Mouse (Mus musculus): Measurements from ENCODE around the gene Eif2b4. TPM values are rescaled to one million over a fixed set of nuclear protein-coding genes. Genes with fewer than 3 reads are reported as not detected.

The Eif2b4 gene
- polyA plus RNA-seq (2015; fragmentation: Nextera tagmentation; extraction: Ambion mirVana) = 61.4 and 73.3 TPM in 2 replicates

DNA sequence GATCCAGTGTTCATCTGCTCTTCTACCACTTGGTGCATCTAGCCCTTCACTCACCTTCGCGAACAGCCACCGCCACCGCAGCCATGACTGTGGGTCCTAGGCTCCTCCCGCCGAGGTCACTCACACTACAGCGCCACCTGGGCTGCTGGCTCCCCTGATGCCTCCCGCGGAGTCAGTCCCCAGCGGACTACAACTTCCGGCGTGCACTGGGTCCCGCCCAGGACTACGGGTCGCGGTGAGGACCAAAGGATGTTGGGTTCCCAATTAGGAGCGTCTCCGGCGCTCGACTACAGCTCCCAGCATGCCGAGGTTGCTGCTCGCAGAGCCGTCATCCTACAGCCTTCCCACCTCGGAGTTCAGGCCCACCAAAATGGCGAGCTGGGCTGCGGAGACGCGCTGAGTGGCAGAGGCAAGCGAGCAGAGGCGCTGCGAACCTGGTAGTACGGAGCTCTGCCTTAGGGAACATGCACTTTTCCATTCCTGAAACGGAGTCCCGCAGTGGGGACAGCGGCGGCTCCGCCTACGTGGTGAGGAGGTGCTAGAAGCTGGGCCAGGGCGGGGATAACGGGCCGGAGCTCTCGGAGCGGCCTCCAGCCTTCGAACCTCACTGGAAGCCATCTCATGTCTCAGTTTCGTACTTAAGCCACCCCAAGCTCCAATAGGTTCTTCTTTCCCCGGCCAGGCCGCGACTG, at the start of gene Eif2b4, which contains the start of gene Snx17:
Eif2b4 (minus strand) TSS at position 492 of the 692 bp plus-strand sequence.
Snx17 (plus strand) TSS at position 289 of the 692 bp plus-strand sequence.
- H3K4me1 ChIP-seq (ENCODE audit: control insufficient read depth, insufficient read depth, low read length) = peaks cover 16% of the 10 kb centered on the region
- under 1% methylated on average over 48 of the region's 48 CpGs for WGBS
- H3K4me3 ChIP-seq (ENCODE audit: low read length) = peak within 1 kb of the TSS; percentile 98
- H3K9me3 ChIP-seq (replicated peaks; ENCODE audit: control insufficient read depth, low read length) = no peaks in the 10 kb centered on the region
- peaks cover 56% of the 10 kb centered on the region for H3K36me3 ChIP-seq (ENCODE audit: control insufficient read depth, insufficient read depth)
- peak within 1 kb of the TSS; percentile 96 for H3K27ac ChIP-seq (ENCODE audit: low read length)
- no peaks in the 10 kb centered on the region for H3K27me3 ChIP-seq (ENCODE audit: control insufficient read depth, insufficient read depth, low read length)
- H3K9ac ChIP-seq (ENCODE audit: low read length) = peak within 1 kb of the TSS; percentile 92
- ATAC-seq (replicated peaks; ENCODE audit: extremely low read depth, insufficient read depth, low FRiP score) = peak; percentile 95
- H3K4me2 ChIP-seq (ENCODE audit: low read depth, low read length) = peak within 1 kb of the TSS; percentile 95

DNA sequence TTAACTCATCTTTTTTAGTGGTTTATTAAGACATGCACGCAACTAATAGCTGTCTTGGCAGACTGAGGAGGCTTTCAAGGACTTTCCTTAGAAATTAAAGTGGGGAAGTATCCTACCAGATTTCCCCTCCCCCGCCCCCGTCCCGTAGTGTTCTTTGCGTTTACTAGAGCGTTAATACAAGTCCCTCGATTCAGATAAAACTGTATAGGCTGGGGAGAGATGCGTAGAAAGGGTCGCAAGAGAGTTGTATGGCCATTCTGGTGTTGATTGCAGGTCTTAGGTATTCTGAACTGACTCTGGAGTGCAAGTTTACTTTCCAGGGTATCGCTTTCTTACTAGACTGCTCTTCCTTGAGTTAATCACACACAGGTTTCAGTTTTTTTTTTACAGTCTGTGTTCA, 49.0 kb upstream of the Eif2b4 start:
- Histone ChIP-seq H3K27me3 (ENCODE audit: control insufficient read depth, insufficient read depth, low read length) (no peaks in the 10 kb centered on the region), H3K4me2 (ENCODE audit: low read depth, low read length) (peak overlapping the region; percentile 84), H3K9ac (ENCODE audit: low read length) (peak overlapping the region; percentile 92), H3K27ac (ENCODE audit: low read length) (no peak overlapping the region; the same call in 1 of the 2 replicates), H3K4me3 (ENCODE audit: low read length) (peak overlapping the region; percentile 72), H3K36me3 (ENCODE audit: control insufficient read depth, insufficient read depth) (peaks cover 28% of the 10 kb centered on the region), H3K4me1 (ENCODE audit: control insufficient read depth, insufficient read depth, low read length) (peaks cover 12% of the 10 kb centered on the region), H3K9me3 (replicated peaks; ENCODE audit: control insufficient read depth, low read length) (no peaks in the 10 kb centered on the region)
- WGBS = 20% methylated on average over 10 of the region's 10 CpGs
- ATAC-seq (replicated peaks; ENCODE audit: extremely low read depth, insufficient read depth, low FRiP score) = no peak

DNA sequence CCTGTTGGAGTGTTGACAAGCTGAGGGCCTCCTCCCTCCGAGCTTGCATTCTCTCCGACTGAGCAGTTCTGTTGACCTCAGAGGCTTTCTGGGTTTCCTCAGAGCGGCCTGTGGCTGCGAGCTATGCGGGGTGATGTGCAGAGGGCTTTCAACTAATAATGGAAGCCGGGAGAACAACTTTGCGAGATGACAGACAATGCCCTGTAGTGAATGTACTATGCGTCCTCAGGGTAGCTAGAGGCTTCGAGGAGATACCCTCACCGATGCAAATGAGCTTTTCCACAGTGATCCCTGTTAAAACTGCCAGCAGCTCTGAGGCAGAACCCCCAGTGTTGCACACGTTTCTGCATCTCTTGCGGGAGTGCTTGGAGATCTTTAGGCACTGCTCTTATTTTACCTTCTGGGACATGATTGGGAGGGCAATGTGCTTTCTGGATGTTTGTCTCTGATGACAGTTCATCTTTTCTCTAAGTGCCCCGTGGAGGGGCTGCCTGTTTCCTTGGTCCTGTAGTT, 48.3 kb upstream of the Eif2b4 start:
- Histone ChIP-seq H3K4me2 (ENCODE audit: low read depth, low read length) (peak overlapping the region; percentile 84), H3K4me1 (ENCODE audit: control insufficient read depth, insufficient read depth, low read length) (peaks cover 12% of the 10 kb centered on the region), H3K27ac (ENCODE audit: low read length) (peak overlapping the region; percentile 96), H3K4me3 (ENCODE audit: low read length) (peak overlapping the region; percentile 72), H3K9me3 (replicated peaks; ENCODE audit: control insufficient read depth, low read length) (no peaks in the 10 kb centered on the region; the same call in 1 of the 2 replicates), H3K36me3 (ENCODE audit: control insufficient read depth, insufficient read depth) (peaks cover 25% of the 10 kb centered on the region), H3K27me3 (ENCODE audit: control insufficient read depth, insufficient read depth, low read length) (no peaks in the 10 kb centered on the region), H3K9ac (ENCODE audit: low read length) (peak overlapping the region; percentile 92)
- WGBS = under 1% methylated on average over 13 of the region's 13 CpGs
- ATAC-seq (replicated peaks; ENCODE audit: extremely low read depth, insufficient read depth, low FRiP score) = no peak

DNA sequence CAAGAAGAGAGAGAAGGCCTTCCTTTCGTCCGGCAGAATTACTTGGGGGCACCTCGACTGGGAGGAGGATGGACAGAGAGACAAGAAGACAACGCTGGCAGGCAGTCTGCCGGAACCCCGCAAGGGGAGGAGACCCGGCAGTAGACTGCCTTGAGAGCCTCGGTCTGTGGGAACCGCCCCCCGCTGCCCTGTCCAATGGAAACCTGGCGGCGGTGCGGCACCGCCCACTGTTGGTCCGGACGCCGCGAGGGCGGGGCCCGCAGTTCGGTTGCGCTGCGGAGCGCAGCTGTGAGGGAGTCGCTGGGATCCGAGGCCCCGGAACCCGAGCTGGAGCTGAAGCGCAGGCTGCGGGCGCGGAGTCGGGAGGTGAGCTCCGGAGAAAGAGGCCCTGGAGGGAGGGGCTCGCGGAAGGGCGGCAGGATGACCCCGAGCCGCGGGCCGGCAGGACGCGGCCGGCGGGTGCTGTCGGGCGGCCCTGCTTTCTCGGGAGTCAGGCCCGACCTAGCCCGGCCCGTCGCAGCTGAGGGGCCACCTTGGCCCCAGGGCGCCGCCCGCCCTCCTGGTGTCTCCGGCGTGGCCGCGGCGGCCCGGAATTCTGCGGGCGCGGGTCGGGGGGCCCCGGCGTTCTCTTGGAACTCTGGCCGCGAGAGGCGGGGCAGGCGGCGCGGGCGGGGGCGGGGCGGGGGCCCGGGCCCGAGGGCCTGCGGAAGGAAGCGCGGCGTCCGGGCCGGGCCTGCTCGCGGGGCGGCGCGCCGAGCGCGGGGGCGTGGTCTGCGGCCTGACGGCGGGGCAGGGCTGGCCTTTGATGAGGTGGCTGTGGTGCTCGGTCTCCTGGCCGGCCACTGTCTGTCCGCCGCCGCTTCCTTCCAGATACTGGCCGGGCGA, 47.6 kb upstream of the Eif2b4 start, which contains the start of the genes Nrbp1 and Gm9970:
Nrbp1 (plus strand) TSS at position 228 of the 885 bp plus-strand sequence.
Gm9970 (minus strand) TSS at position 596 of the 885 bp plus-strand sequence.
- Histone ChIP-seq H3K9ac (ENCODE audit: low read length) (peak within 1 kb of the TSS; percentile 92), H3K4me1 (ENCODE audit: control insufficient read depth, insufficient read depth, low read length) (peaks cover 12% of the 10 kb centered on the region), H3K4me2 (ENCODE audit: low read depth, low read length) (peak within 1 kb of the TSS; percentile 84), H3K36me3 (ENCODE audit: control insufficient read depth, insufficient read depth) (peaks cover 18% of the 10 kb centered on the region), H3K4me3 (ENCODE audit: low read length) (peak within 1 kb of the TSS; percentile 72), H3K27me3 (ENCODE audit: control insufficient read depth, insufficient read depth, low read length) (no peaks in the 10 kb centered on the region), H3K9me3 (replicated peaks; ENCODE audit: control insufficient read depth, low read length) (no peaks in the 10 kb centered on the region; the same call in 1 of the 2 replicates), H3K27ac (ENCODE audit: low read length) (peak within 1 kb of the TSS; percentile 96)
- WGBS = under 1% methylated on average over 88 of the region's 103 CpGs
- peak; percentile 100 for ATAC-seq (replicated peaks; ENCODE audit: extremely low read depth, insufficient read depth, low FRiP score)

DNA sequence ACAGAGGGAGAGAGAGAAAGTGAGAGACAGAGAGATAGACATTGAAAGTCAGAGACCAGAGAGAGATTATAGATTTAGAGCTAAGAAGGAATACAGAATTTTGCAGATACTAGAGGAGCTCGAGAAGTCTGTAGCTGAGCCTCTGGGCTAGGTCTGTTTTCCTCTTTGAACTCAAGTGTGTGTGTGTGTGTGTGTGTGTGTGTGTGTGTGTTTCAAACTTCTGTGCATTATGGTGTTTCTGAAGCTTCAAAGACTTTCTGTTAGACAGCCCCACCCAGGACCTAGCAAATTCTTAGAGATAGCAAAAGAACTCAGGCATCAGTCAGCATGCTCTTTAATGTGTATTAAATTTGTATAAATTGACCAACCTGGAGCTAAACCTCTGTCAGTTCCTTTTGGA, 33.4 kb upstream of the Eif2b4 start:
- Histone ChIP-seq H3K27ac (ENCODE audit: low read length) (no peak overlapping the region), H3K9ac (ENCODE audit: low read length) (no peak overlapping the region), H3K4me2 (ENCODE audit: low read depth, low read length) (no peak overlapping the region), H3K27me3 (ENCODE audit: control insufficient read depth, insufficient read depth, low read length) (no peaks in the 10 kb centered on the region), H3K4me1 (ENCODE audit: control insufficient read depth, insufficient read depth, low read length) (peaks cover 1% of the 10 kb centered on the region; the same call in 1 of the 2 replicates), H3K36me3 (ENCODE audit: control insufficient read depth, insufficient read depth) (no peaks in the 10 kb centered on the region), H3K9me3 (replicated peaks; ENCODE audit: control insufficient read depth, low read length) (no peaks in the 10 kb centered on the region), H3K4me3 (ENCODE audit: low read length) (no peak overlapping the region)
- no peak for ATAC-seq (replicated peaks; ENCODE audit: extremely low read depth, insufficient read depth, low FRiP score)
- 44% methylated on average over 1 of the region's 1 CpGs for WGBS

DNA sequence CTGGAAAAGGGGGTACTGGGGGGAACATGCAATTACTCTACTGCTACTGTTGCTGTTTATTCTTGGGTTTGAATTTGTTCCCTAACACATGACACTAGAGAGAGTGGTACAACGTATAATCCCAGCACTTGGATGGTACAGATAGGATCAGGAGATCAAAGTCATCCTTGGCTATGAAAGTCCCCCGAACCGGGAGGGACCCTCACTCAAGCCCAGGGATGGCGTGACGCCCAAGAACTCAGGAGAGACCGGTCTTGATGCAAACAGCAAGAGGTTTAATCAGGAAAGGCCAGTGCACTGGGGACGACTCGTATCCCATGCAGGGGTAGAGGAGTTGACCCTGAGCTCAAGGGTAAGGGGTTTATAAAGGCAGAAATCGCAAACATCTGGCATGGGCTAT, 29.5 kb upstream of the Eif2b4 start:
- Histone ChIP-seq H3K4me1 (ENCODE audit: control insufficient read depth, insufficient read depth, low read length) (peaks cover 20% of the 10 kb centered on the region), H3K4me3 (ENCODE audit: low read length) (no peak overlapping the region), H3K27ac (ENCODE audit: low read length) (no peak overlapping the region), H3K4me2 (ENCODE audit: low read depth, low read length) (no peak overlapping the region), H3K36me3 (ENCODE audit: control insufficient read depth, insufficient read depth) (no peaks in the 10 kb centered on the region), H3K27me3 (ENCODE audit: control insufficient read depth, insufficient read depth, low read length) (no peaks in the 10 kb centered on the region), H3K9ac (ENCODE audit: low read length) (no peak overlapping the region), H3K9me3 (replicated peaks; ENCODE audit: control insufficient read depth, low read length) (no peaks in the 10 kb centered on the region)
- ATAC-seq (replicated peaks; ENCODE audit: extremely low read depth, insufficient read depth, low FRiP score) = no peak
- WGBS = 90% methylated on average over 9 of the region's 9 CpGs

DNA sequence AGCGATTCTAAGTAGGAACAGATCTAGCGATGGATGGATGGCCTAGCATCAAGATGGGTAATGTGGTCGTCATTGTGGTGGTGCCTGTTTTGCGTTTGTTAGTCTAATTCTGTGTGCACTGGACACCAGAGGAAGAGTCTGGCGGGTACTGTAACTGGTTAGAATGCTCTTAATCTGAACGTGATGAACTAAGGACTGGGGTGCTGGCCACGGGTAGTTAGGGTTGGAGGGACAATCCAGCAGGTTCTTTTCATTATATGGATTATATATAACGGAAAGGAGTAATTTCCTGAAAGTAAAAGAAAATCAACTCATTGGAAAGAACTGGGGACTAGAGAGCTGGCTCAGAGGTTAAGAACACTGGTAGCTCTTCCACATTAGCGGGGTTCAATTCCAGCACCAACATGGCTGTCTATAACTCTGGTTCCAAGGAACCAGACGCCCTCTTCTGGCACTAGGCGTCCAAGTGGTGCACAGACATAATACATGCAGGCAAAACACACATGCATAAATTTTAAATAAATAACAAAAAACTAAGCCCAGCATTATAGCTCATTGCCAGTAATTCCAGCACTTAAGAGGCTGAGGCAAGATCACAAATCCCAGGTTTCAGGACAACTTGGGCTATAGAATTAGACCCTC, 28.2 kb upstream of the Eif2b4 start:
- WGBS = 19% methylated on average over 11 of the region's 11 CpGs
- Histone ChIP-seq H3K4me2 (ENCODE audit: low read depth, low read length) (peak overlapping the region; percentile 95), H3K9me3 (replicated peaks; ENCODE audit: control insufficient read depth, low read length) (no peaks in the 10 kb centered on the region), H3K27me3 (ENCODE audit: control insufficient read depth, insufficient read depth, low read length) (no peaks in the 10 kb centered on the region), H3K27ac (ENCODE audit: low read length) (peak overlapping the region; percentile 93), H3K4me3 (ENCODE audit: low read length) (peak overlapping the region; percentile 87), H3K36me3 (ENCODE audit: control insufficient read depth, insufficient read depth) (no peaks in the 10 kb centered on the region), H3K4me1 (ENCODE audit: control insufficient read depth, insufficient read depth, low read length) (peaks cover 20% of the 10 kb centered on the region), H3K9ac (ENCODE audit: low read length) (peak overlapping the region; percentile 91)
- ATAC-seq (replicated peaks; ENCODE audit: extremely low read depth, insufficient read depth, low FRiP score) = no peak

DNA sequence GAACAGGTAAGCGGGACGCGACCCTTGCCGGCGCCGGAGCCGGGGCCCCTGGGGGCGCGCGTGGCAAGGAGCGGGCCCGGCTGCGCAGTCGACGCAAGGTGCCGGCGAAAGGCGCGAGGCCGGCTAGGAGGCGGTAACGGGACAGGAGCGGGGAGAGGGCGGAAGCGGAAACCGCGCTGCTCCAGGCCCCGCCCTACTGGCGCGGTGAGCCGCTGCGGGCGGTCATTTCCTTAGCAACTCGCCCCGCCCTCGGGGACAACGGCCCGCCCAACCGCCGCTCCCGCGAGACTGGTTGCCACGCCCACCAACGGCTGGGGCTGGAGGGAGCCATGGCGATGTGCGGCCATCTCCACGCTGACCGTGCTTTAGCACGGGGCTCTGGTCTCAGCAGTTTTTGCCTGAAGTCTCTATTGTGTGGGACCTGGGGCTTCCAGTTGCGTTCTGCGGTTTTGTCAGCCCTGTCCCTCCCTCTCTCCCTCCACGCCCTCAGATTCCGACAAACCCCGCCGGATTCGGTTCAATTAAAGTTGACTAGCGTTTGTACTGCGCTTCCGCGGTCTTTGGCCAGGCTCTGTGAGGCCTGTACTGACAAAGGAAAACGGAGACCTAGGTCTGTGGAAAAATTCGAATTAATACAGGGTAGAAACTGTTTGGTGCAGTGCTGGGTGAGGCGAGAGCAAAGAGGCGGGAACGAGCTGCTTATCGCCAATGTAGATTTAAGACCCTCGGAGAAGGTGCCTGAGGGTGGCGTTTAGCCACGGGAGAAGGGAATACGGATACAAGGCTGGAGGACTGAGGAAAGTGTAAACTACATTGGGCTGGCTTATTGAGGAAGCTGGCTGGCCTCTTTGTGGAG, 27.4 kb upstream of the Eif2b4 start, which contains the start of gene Ppm1g:
Ppm1g (minus strand) TSS at position 240 of the 856 bp plus-strand sequence.
- Histone ChIP-seq H3K27ac (ENCODE audit: low read length) (peak within 1 kb of the TSS; percentile 93), H3K4me1 (ENCODE audit: control insufficient read depth, insufficient read depth, low read length) (peaks cover 20% of the 10 kb centered on the region), H3K9ac (ENCODE audit: low read length) (peak within 1 kb of the TSS; percentile 91), H3K4me2 (ENCODE audit: low read depth, low read length) (peak within 1 kb of the TSS; percentile 95), H3K9me3 (replicated peaks; ENCODE audit: control insufficient read depth, low read length) (no peaks in the 10 kb centered on the region), H3K36me3 (ENCODE audit: control insufficient read depth, insufficient read depth) (no peaks in the 10 kb centered on the region), H3K4me3 (ENCODE audit: low read length) (peak within 1 kb of the TSS; percentile 87), H3K27me3 (ENCODE audit: control insufficient read depth, insufficient read depth, low read length) (no peaks in the 10 kb centered on the region)
- peak; percentile 96 for ATAC-seq (replicated peaks; ENCODE audit: extremely low read depth, insufficient read depth, low FRiP score)
- under 1% methylated on average over 70 of the region's 70 CpGs for WGBS
